Mouse (Mus musculus): Measurements from ENCODE around the gene Klc3. TPM values are rescaled to one million over a fixed set of nuclear protein-coding genes. Genes with fewer than 3 reads are reported as not detected.

Klc3 gene
- polyA plus RNA-seq, 1 experiment from 2014 or later: 3.5 TPM

GRCm38 (mm10) chr7:19432475-19432874, 28.6 kb upstream of the Klc3 start:
- Histone ChIP-seq H3K4me1 (ENCODE audit: control insufficient read depth, insufficient read depth, low read length) (no peaks in the 10 kb centered on the region), H3K9ac (ENCODE audit: low read length) (no peak overlapping the region), H3K4me2 (ENCODE audit: low read depth, severe bottlenecking) (no peak overlapping the region), H3K27ac (replicated peaks; ENCODE audit: low read depth, low read length) (no peak overlapping the region), H3K36me3 (ENCODE audit: control insufficient read depth, insufficient read depth, low read length) (peaks cover 49% of the 10 kb centered on the region), H3K9me3 (ENCODE audit: control insufficient read depth, low read length) (0 out of 2 replicates have a peak, but pooled peaks cover 3% of the 10 kb centered on the region), H3K27me3 (ENCODE audit: control insufficient read depth, insufficient read depth, low read length) (no peaks in the 10 kb centered on the region), H3K4me3 (ENCODE audit: low read depth, low read length) (no peak overlapping the region)
- ATAC-seq (ENCODE audit: insufficient number of reproducible peaks, low FRiP score, low TSS enrichment, low read depth) (no peak), DNase-seq (ENCODE audit: low spot score) (no peak)
- WGBS: 89% methylated on average over 2 of the region's 2 CpGs

DNA sequence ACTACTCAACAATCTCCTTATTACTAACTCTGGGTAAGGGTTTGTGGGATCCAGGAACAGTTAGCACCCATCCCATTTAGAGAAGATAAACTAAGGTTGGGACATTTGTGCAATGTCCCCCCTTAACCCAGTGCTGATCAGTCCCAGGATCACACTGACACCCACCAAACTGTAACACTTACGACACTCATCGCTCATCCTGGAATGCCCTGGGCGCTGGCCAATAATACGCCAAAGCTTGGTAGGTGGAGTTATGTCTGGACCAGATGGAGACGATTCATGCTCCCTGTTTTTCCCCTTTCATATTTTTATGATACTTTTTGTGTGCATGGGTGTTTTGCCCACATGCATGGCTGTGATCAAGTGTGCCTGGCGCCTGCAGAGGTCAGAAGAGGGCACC, 26.5 kb upstream of the Klc3 start:
- H3K4me2 ChIP-seq (ENCODE audit: low read depth, severe bottlenecking): no peak overlapping the region
- DNase-seq (ENCODE audit: low spot score) (no peak), ATAC-seq (ENCODE audit: insufficient number of reproducible peaks, low FRiP score, low TSS enrichment, low read depth) (no peak)
- H3K4me1 ChIP-seq (ENCODE audit: control insufficient read depth, insufficient read depth, low read length): no peaks in the 10 kb centered on the region
- H3K36me3 ChIP-seq (ENCODE audit: control insufficient read depth, insufficient read depth, low read length): peaks cover 50% of the 10 kb centered on the region
- no peaks in the 10 kb centered on the region for H3K27me3 ChIP-seq (ENCODE audit: control insufficient read depth, insufficient read depth, low read length)
- H3K9me3 ChIP-seq (ENCODE audit: control insufficient read depth, low read length): 0 out of 2 replicates have a peak, but pooled peaks cover 3% of the 10 kb centered on the region
- WGBS: 92% methylated on average over 6 of the region's 6 CpGs
- H3K4me3 ChIP-seq (ENCODE audit: low read depth, low read length): no peak overlapping the region
- no peak overlapping the region for H3K9ac ChIP-seq (ENCODE audit: low read length)
- no peak overlapping the region for H3K27ac ChIP-seq (replicated peaks; ENCODE audit: low read depth, low read length)

DNA sequence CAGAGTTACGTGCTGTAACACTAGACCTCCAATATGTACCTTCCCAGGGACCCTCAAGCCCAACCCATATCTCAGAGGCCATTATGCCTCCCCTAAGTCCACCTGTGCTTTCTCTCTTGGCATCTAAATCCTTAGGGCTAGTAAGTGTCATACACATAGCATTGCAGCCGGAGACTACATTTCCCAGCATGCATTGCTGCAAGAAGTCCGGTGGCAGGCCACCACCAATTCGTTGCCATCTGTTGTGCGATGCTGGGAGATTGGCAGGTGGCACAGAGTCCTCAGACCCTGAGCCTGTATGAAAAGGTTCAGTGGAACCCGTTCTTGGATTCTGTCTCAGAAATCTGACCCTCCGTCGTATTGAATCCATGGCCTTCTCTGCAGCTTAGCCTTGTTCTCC, 25.8 kb upstream of the Klc3 start:
- Histone ChIP-seq H3K36me3 (ENCODE audit: control insufficient read depth, insufficient read depth, low read length) (peaks cover 48% of the 10 kb centered on the region), H3K27ac (replicated peaks; ENCODE audit: low read depth, low read length) (no peak overlapping the region), H3K4me2 (ENCODE audit: low read depth, severe bottlenecking) (no peak overlapping the region), H3K4me3 (ENCODE audit: low read depth, low read length) (no peak overlapping the region), H3K9me3 (ENCODE audit: control insufficient read depth, low read length) (0 out of 2 replicates have a peak, but pooled peaks cover 3% of the 10 kb centered on the region), H3K9ac (ENCODE audit: low read length) (no peak overlapping the region), H3K27me3 (ENCODE audit: control insufficient read depth, insufficient read depth, low read length) (no peaks in the 10 kb centered on the region), H3K4me1 (ENCODE audit: control insufficient read depth, insufficient read depth, low read length) (no peaks in the 10 kb centered on the region)
- ATAC-seq (ENCODE audit: insufficient number of reproducible peaks, low FRiP score, low TSS enrichment, low read depth) (no peak), DNase-seq (ENCODE audit: low spot score) (no peak)
- WGBS: 76% methylated on average over 8 of the region's 8 CpGs

- Histone ChIP-seq H3K9me3 (ENCODE audit: control insufficient read depth, low read length) (0 out of 2 replicates have a peak, but pooled peaks cover 3% of the 10 kb centered on the region), H3K9ac (ENCODE audit: low read length) (no peak overlapping the region), H3K36me3 (ENCODE audit: control insufficient read depth, insufficient read depth, low read length) (peaks cover 33% of the 10 kb centered on the region), H3K4me2 (ENCODE audit: low read depth, severe bottlenecking) (no peak overlapping the region), H3K27me3 (ENCODE audit: control insufficient read depth, insufficient read depth, low read length) (no peaks in the 10 kb centered on the region), H3K27ac (replicated peaks; ENCODE audit: low read depth, low read length) (no peak overlapping the region), H3K4me3 (ENCODE audit: low read depth, low read length) (no peak overlapping the region), H3K4me1 (ENCODE audit: control insufficient read depth, insufficient read depth, low read length) (no peaks in the 10 kb centered on the region)
- WGBS: 74% methylated on average over 15 of the region's 15 CpGs
- no peak for ATAC-seq (ENCODE audit: insufficient number of reproducible peaks, low FRiP score, low TSS enrichment, low read depth)
- DNase-seq (ENCODE audit: low spot score): no peak
Observed at GRCm38 (mm10) chr7:19427999-19428650, 24.2 kb upstream of the Klc3 start.

DNA sequence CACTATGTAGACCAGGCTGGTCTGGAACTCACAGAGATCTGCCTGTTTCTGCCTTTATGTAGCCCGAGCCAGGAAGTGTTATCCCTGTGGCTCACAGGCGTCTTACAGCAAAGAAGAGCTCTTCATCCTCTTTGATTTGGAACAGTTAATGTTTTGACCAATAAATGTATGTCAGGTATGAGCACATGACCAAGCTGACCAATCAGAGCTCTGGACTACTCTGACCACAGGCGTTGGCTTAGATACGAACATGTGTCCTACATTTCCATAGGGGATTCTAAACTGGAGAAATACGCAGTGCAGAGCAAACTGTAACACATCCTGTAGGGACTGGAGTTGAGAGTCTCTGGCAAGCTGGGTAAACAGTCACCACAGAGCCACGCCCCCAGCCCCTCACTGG, 23.0 kb upstream of the Klc3 start:
- Histone ChIP-seq H3K9ac (ENCODE audit: low read length) (no peak overlapping the region), H3K4me3 (ENCODE audit: low read depth, low read length) (no peak overlapping the region), H3K4me2 (ENCODE audit: low read depth, severe bottlenecking) (no peak overlapping the region), H3K27me3 (ENCODE audit: control insufficient read depth, insufficient read depth, low read length) (no peaks in the 10 kb centered on the region), H3K9me3 (ENCODE audit: control insufficient read depth, low read length) (no peaks in the 10 kb centered on the region), H3K4me1 (ENCODE audit: control insufficient read depth, insufficient read depth, low read length) (no peaks in the 10 kb centered on the region), H3K27ac (replicated peaks; ENCODE audit: low read depth, low read length) (no peak overlapping the region), H3K36me3 (ENCODE audit: control insufficient read depth, insufficient read depth, low read length) (peaks cover 22% of the 10 kb centered on the region)
- no peak for DNase-seq (ENCODE audit: low spot score)
- WGBS: 93% methylated on average over 6 of the region's 6 CpGs
- ATAC-seq (ENCODE audit: insufficient number of reproducible peaks, low FRiP score, low TSS enrichment, low read depth): no peak

- no peak overlapping the region for H3K4me2 ChIP-seq (ENCODE audit: low read depth, severe bottlenecking)
- no peak overlapping the region for H3K9ac ChIP-seq (ENCODE audit: low read length)
- no peaks in the 10 kb centered on the region for H3K9me3 ChIP-seq (ENCODE audit: control insufficient read depth, low read length)
- ATAC-seq (ENCODE audit: insufficient number of reproducible peaks, low FRiP score, low TSS enrichment, low read depth) (no peak), DNase-seq (ENCODE audit: low spot score) (no peak)
- H3K36me3 ChIP-seq (ENCODE audit: control insufficient read depth, insufficient read depth, low read length): peaks cover 19% of the 10 kb centered on the region
- H3K4me3 ChIP-seq (ENCODE audit: low read depth, low read length): no peak overlapping the region
- no peaks in the 10 kb centered on the region for H3K27me3 ChIP-seq (ENCODE audit: control insufficient read depth, insufficient read depth, low read length)
- no peak overlapping the region for H3K27ac ChIP-seq (replicated peaks; ENCODE audit: low read depth, low read length)
- H3K4me1 ChIP-seq (ENCODE audit: control insufficient read depth, insufficient read depth, low read length): no peaks in the 10 kb centered on the region
- WGBS: 73% methylated on average over 6 of the region's 6 CpGs
Observed at GRCm38 (mm10) chr7:19426349-19426748, 22.4 kb upstream of the Klc3 start.

DNA sequence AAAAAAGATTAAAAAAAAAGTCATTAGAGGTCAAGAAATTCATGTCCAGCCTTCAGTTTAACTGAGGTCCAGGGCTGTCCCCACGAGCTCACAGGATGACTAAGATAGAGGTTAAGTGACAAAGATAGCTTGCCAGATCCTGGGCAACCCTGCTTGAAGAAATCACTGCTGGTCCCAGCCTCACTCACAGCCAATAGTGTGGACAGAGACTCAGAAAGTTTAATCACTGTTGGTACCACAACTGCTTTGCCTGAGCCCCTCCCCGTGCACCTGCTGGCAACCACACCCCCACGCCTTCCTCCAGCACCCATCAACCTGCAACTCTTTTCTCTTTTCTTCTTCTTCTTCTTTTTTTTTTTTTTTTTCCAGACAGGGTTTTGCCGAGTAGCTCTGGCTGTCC, 20.1 kb upstream of the Klc3 start:
- Histone ChIP-seq H3K27me3 (ENCODE audit: control insufficient read depth, insufficient read depth, low read length) (peaks cover 21% of the 10 kb centered on the region), H3K9me3 (ENCODE audit: control insufficient read depth, low read length) (no peaks in the 10 kb centered on the region), H3K27ac (replicated peaks; ENCODE audit: low read depth, low read length) (no peak overlapping the region), H3K4me1 (ENCODE audit: control insufficient read depth, insufficient read depth, low read length) (no peaks in the 10 kb centered on the region), H3K36me3 (ENCODE audit: control insufficient read depth, insufficient read depth, low read length) (peaks cover 16% of the 10 kb centered on the region), H3K4me2 (ENCODE audit: low read depth, severe bottlenecking) (no peak overlapping the region), H3K4me3 (ENCODE audit: low read depth, low read length) (no peak overlapping the region), H3K9ac (ENCODE audit: low read length) (no peak overlapping the region)
- no peak for ATAC-seq (ENCODE audit: insufficient number of reproducible peaks, low FRiP score, low TSS enrichment, low read depth)
- DNase-seq (ENCODE audit: low spot score): no peak
- WGBS: 54% methylated on average over 4 of the region's 4 CpGs

- peaks cover 28% of the 10 kb centered on the region for H3K27me3 ChIP-seq (ENCODE audit: control insufficient read depth, insufficient read depth, low read length)
- DNase-seq (ENCODE audit: low spot score) (no peak), ATAC-seq (ENCODE audit: insufficient number of reproducible peaks, low FRiP score, low TSS enrichment, low read depth) (no peak)
- no peak overlapping the region for H3K4me2 ChIP-seq (ENCODE audit: low read depth, severe bottlenecking)
- no peak overlapping the region for H3K9ac ChIP-seq (ENCODE audit: low read length)
- no peaks in the 10 kb centered on the region for H3K4me1 ChIP-seq (ENCODE audit: control insufficient read depth, insufficient read depth, low read length)
- WGBS: 85% methylated on average over 3 of the region's 3 CpGs
- H3K36me3 ChIP-seq (ENCODE audit: control insufficient read depth, insufficient read depth, low read length): peaks cover 16% of the 10 kb centered on the region
- H3K4me3 ChIP-seq (ENCODE audit: low read depth, low read length): no peak overlapping the region
- no peaks in the 10 kb centered on the region for H3K9me3 ChIP-seq (ENCODE audit: control insufficient read depth, low read length)
- H3K27ac ChIP-seq (replicated peaks; ENCODE audit: low read depth, low read length): no peak overlapping the region
Observed at GRCm38 (mm10) chr7:19423083-19423482, 19.2 kb upstream of the Klc3 start.
